Mouse (Mus musculus) olfactory bulb, adult 2 months (tissue): ENCODE measurements around the gene Map4k3.

Source experiments
- CTCF ChIP-seq: fragments of 200-500 bp; IDR thresholded peaks from 2 replicates; pipeline ENCODE4 v1.5.1; 2012; ENCODE audit warnings: low read depth, mild to moderate bottlenecking, low read length, moderate library complexity; ENCODE audit not compliant: insufficient read depth
- POLR2A ChIP-seq: fragments of 200-500 bp; IDR thresholded peaks from 2 replicates; pipeline ENCODE4 v1.6.1; 2012; ENCODE audit warnings: mild to moderate bottlenecking, low read depth, low read length, moderate library complexity; ENCODE audit not compliant: insufficient read depth

- TF ChIP-seq POLR2A: no peak
- TF ChIP-seq CTCF: no peak
Observed at GRCm38 (mm10) chr17:80696956-80697355, 31.3 kb downstream of the Map4k3 start.
